ENCODE assay signal across 8 mouse cellular contexts in genomic region chr1:89939981-89940726, GRCm38 (mm10). TPM values are rescaled to one million over a fixed set of nuclear protein-coding genes. Genes with fewer than 3 reads are reported as not detected.
DNase-seq lines count a peak whose midpoint lies in the region; ATAC-seq and TF ChIP-seq lines count a peak whose summit lies in the region.

No protein-coding gene starts in this region.

- ATAC-seq in embryonic facial prominence, embryonic 11.5 days (replicated peaks; ENCODE audit: insufficient number of reproducible peaks, low FRiP score, low TSS enrichment, low read depth): 0 out of 2 replicates have a peak, but pooled peaks have one; percentile 44
- ATAC-seq in heart, embryonic 14.5 days (ENCODE audit: insufficient number of reproducible peaks, insufficient read depth, low FRiP score, low read depth): no peak
- peak; percentile 80 for ATAC-seq in kidney, postnatal 0 days (replicated peaks; ENCODE audit: low FRiP score, low read depth)
- ATAC-seq in erythroid progenitor cell, adult 5-6 weeks (replicated peaks; ENCODE audit: low FRiP score, poor library complexity, severe bottlenecking): no peak

- no peaks in the 10 kb centered on the region for H3K79me3 ChIP-seq in C2C12 (ENCODE audit: low read depth)

- H3K4me1 ChIP-seq in embryonic facial prominence, embryonic 11.5 days (ENCODE audit: control insufficient read depth, insufficient read depth, low read length): peaks cover 6% of the 10 kb centered on the region
- peaks cover 4 to 11% of the 10 kb centered on the region in 2 experiments; a peak in 3 of 4 replicates for H3K4me1 ChIP-seq in heart, embryonic 14.5 days (ENCODE audit: control insufficient read depth in 2 of 2, insufficient read depth in 2 of 2, low read length in 2 of 2)
- H3K4me1 ChIP-seq in kidney, postnatal 0 days (replicated peaks; ENCODE audit: insufficient read depth, low read length): peaks cover 4% of the 10 kb centered on the region; the same call in 1 of the 2 replicates

- peak; percentile 71 for TF ChIP-seq CTCF in C2C12 (IDR thresholded peaks at IDR 0.05; ENCODE audit: control insufficient read depth, insufficient read depth, insufficient read length)
- peak; percentile 82 for TF ChIP-seq CTCF in kidney, postnatal 0 days (IDR thresholded peaks at IDR 0.05; ENCODE audit: low read depth)

- no peaks in the 10 kb centered on the region for H3K9me3 ChIP-seq in embryonic facial prominence, embryonic 11.5 days (replicated peaks; ENCODE audit: control insufficient read depth, low read length)
- H3K9me3 ChIP-seq in heart, embryonic 14.5 days (ENCODE audit: control insufficient read depth, low read length): no peaks in the 10 kb centered on the region
- H3K9me3 ChIP-seq in kidney, postnatal 0 days (replicated peaks; ENCODE audit: low read length): no peaks in the 10 kb centered on the region

- no peak overlapping the region for H3K27ac ChIP-seq in embryonic facial prominence, embryonic 11.5 days (replicated peaks; ENCODE audit: low read depth, low read length)
- H3K27ac ChIP-seq in heart, embryonic 14.5 days (replicated peaks in 1 of 2; ENCODE audit: control insufficient read depth in 1 of 2, insufficient read depth in 1 of 2, low read depth in 2 of 2, low read length in 2 of 2): no peak overlapping the region
- no peak overlapping the region for H3K27ac ChIP-seq in kidney, postnatal 0 days

- no peak overlapping the region for H3K9ac ChIP-seq in embryonic facial prominence, embryonic 11.5 days (replicated peaks; ENCODE audit: low read length)
- H3K9ac ChIP-seq in heart, embryonic 14.5 days (ENCODE audit: low read length): no peak overlapping the region
- no peak overlapping the region for H3K9ac ChIP-seq in kidney, postnatal 0 days (ENCODE audit: low read depth, low read length)

- DNase-seq in adrenal gland, adult 8-10 months: peak; percentile 36
- DNase-seq in embryonic facial prominence, embryonic 11.5 days (ENCODE audit: low spot score): peak; percentile 87
- DNase-seq in kidney, postnatal 0 days (ENCODE audit: low spot score): peak; percentile 83
- peak; percentile 77 for DNase-seq in lung, postnatal 25 days (ENCODE audit: low spot score)
- peak; percentile 24 to 35 for DNase-seq in spleen, postnatal 14 days (ENCODE audit: low spot score in 2 of 2)

- peaks cover 22% of the 10 kb centered on the region for H3K27me3 ChIP-seq in C2C12 (ENCODE audit: control insufficient read depth, insufficient read depth, insufficient read length)
- H3K27me3 ChIP-seq in embryonic facial prominence, embryonic 11.5 days (ENCODE audit: control insufficient read depth, insufficient read depth, low read length): peaks cover 53% of the 10 kb centered on the region
- peaks cover 95% of the 10 kb centered on the region for H3K27me3 ChIP-seq in heart, embryonic 14.5 days (ENCODE audit: control insufficient read depth, insufficient read depth, low read length)
- peaks cover 79% of the 10 kb centered on the region for H3K27me3 ChIP-seq in kidney, postnatal 0 days (ENCODE audit: insufficient read depth, low read length)

- H3K4me2 ChIP-seq in embryonic facial prominence, embryonic 11.5 days (ENCODE audit: low read depth, low read length): peak overlapping the region; percentile 27; the same call in 1 of the 2 replicates
- peak overlapping the region; percentile 40 for H3K4me2 ChIP-seq in heart, embryonic 14.5 days (ENCODE audit: low read length)
- H3K4me2 ChIP-seq in kidney, postnatal 0 days (ENCODE audit: low read length): peak overlapping the region; percentile 25

- no peaks in the 10 kb centered on the region for H3K79me2 ChIP-seq in C2C12 (ENCODE audit: control insufficient read depth, insufficient read depth)

- 4% methylated on average over 34 of the region's 34 CpGs for WGBS in embryonic facial prominence, embryonic 11.5 days
- WGBS in heart, embryonic 14.5 days: 5% methylated on average over 32 of the region's 34 CpGs
- WGBS in kidney, postnatal 0 days: 4% methylated on average over 33 of the region's 34 CpGs

- H3ac ChIP-seq in C2C12 (ENCODE audit: control insufficient read depth, insufficient read length, low read depth): no peak overlapping the region

- H3K36me3 ChIP-seq in C2C12 (ENCODE audit: control insufficient read depth, insufficient read depth): no peaks in the 10 kb centered on the region
- no peaks in the 10 kb centered on the region for H3K36me3 ChIP-seq in embryonic facial prominence, embryonic 11.5 days (replicated peaks; ENCODE audit: control insufficient read depth, insufficient read depth, low read depth, low read length)
- no peaks in the 10 kb centered on the region for H3K36me3 ChIP-seq in heart, embryonic 14.5 days (ENCODE audit: control insufficient read depth, insufficient read depth, low read length)
- H3K36me3 ChIP-seq in kidney, postnatal 0 days (ENCODE audit: insufficient read depth, low read length): no peaks in the 10 kb centered on the region

- no peak overlapping the region for H3K4me3 ChIP-seq in C2C12 (ENCODE audit: insufficient read depth, poor library complexity, severe bottlenecking)
- 0 out of 2 replicates have a peak overlapping the region, but pooled peaks have one; percentile 12 for H3K4me3 ChIP-seq in embryonic facial prominence, embryonic 11.5 days (ENCODE audit: low read depth, low read length)
- H3K4me3 ChIP-seq in heart, embryonic 14.5 days (ENCODE audit: control insufficient read depth in 1 of 2, insufficient read depth in 1 of 2, low read depth in 1 of 2, low read length in 2 of 2): peak overlapping the region; percentile 12 to 13; a peak in 2 of 4 replicates
- no peak overlapping the region for H3K4me3 ChIP-seq in kidney, postnatal 0 days (replicated peaks; ENCODE audit: low read depth, low read length)

TF ChIP-seq in C2C12, 6 proteins besides CTCF, POLR2A, EP300 and RAD21:
- TF ChIP-seq USF1 (IDR thresholded peaks at IDR 0.05; ENCODE audit: low read depth) (peak; percentile 86), MYOD1 (IDR thresholded peaks at IDR 0.05; ENCODE audit: control insufficient read depth, insufficient read length, low read depth) (no peak), MYOG (IDR thresholded peaks at IDR 0.05; ENCODE audit: control insufficient read depth, extremely low read depth, insufficient read length) (no peak), MAX (IDR thresholded peaks at IDR 0.05) (no peak), CEBPB (IDR thresholded peaks at IDR 0.05; ENCODE audit: low read depth) (no peak), FOSL1 (IDR thresholded peaks at IDR 0.05; ENCODE audit: insufficient read depth, low read length, poor library complexity, severe bottlenecking) (no peak)
TF ChIP-seq in C2C12: peak in this region for 1.

RNA-seq across cellular contexts. Expression of gene Gbx2, which starts 9.2 kb away (rescaled TPM):
- polyA plus RNA-seq in C2C12 (2012; fragmentation: generic; extraction: Trizol): 0.16 TPM
- not detected for total RNA-seq in adrenal gland, adult 8-10 months (2022)
- 5.5 and 7.2 TPM in 2 replicates for polyA plus RNA-seq in embryonic facial prominence, embryonic 11.5 days (2014; fragmentation: Nextera tagmentation; extraction: Ambion mirVana)
- 0.12 and 0.27 TPM in 2 replicates for polyA plus RNA-seq in heart, embryonic 14.5 days (2014; fragmentation: Nextera tagmentation; extraction: Ambion mirVana)
- polyA plus RNA-seq in kidney, postnatal 0 days (2015; fragmentation: Nextera tagmentation; extraction: Ambion mirVana): not detected in 2 replicates
- total RNA-seq in erythroid progenitor cell, adult 5-6 weeks (2015; ENCODE audit: low replicate concordance): not detected in 2 replicates
- not detected in 2 replicates for total RNA-seq in erythroid progenitor cell, adult 5-6 weeks (2017; ENCODE audit: low replicate concordance)

Comparison
In these comparisons a context has a peak if more than half of its experiments do, and no peak if none do; other contexts are left out.
1. H3K4me3 ChIP-seq: peak in embryonic facial prominence, embryonic 11.5 days (single experiment) and heart, embryonic 14.5 days (2 of 2); none in C2C12 (single experiment) and kidney, postnatal 0 days (single experiment).
2. DNase-seq: peak in every context shown above with its lines; median percentile 87 in embryonic facial prominence, embryonic 11.5 days; 83 in kidney, postnatal 0 days; 77 in lung, postnatal 25 days; 36 in adrenal gland, adult 8-10 months; 30 in spleen, postnatal 14 days.
3. ATAC-seq: peak in embryonic facial prominence, embryonic 11.5 days (single experiment) and kidney, postnatal 0 days (single experiment); none in heart, embryonic 14.5 days (single experiment) and erythroid progenitor cell, adult 5-6 weeks (single experiment).
4. Peak in every context shown above with its lines, with median percentiles within 50 percentile points of each other: H3K4me2 ChIP-seq.